Mouse (Mus musculus) small intestine, adult 2 months (tissue): ENCODE data around the gene Ttc9c.

Source experiments
- CTCF ChIP-seq: fragments of 200-500 bp; IDR thresholded peaks from 2 replicates; pipeline ENCODE4 v1.5.1; 2012; ENCODE audit warnings: low read depth, mild to moderate bottlenecking, control low read depth, inconsistent platforms, low read length, moderate library complexity, mixed read lengths; ENCODE audit not compliant: insufficient replicate concordance, insufficient read length; ENCODE audit errors: extremely low read depth
- POLR2A ChIP-seq: fragments of 200-500 bp; IDR thresholded peaks from 2 replicates; pipeline ENCODE4 v1.6.1; 2012; ENCODE audit warnings: low read depth, mild to moderate bottlenecking, control low read depth, inconsistent platforms, low read length, moderate library complexity

- no peak for TF ChIP-seq CTCF
- TF ChIP-seq POLR2A = peak; percentile 61
These were observed 21.0 kb upstream of the Ttc9c start for GRCm38 (mm10) chr19:8839908-8840791.
